Mouse (Mus musculus) liver, postnatal 0 days (tissue): ENCODE results near the gene Dnajb14.

Experiments
- CTCF ChIP-seq: sonication (generic); IDR thresholded peaks from 2 replicates; pipeline ENCODE4 v1.5.1; 2016; ENCODE audit warnings: antibody characterized with exemption, low read depth
- EP300 ChIP-seq: IDR thresholded peaks from 2 replicates; pipeline ENCODE4 v1.6.1; 2016; ENCODE audit warnings: antibody characterized with exemption, low read depth, mild to moderate bottlenecking

- no peak for TF ChIP-seq CTCF
- peak; percentile 92 for TF ChIP-seq EP300
Observed at GRCm38 (mm10) chr3:137940757-137941156, 73.3 kb downstream of the Dnajb14 start.
